Mouse (Mus musculus) kidney, postnatal 0 days (tissue): ENCODE measurements around the gene Cyp3a25. TPM values are rescaled to one million over a fixed set of nuclear protein-coding genes. Genes with fewer than 3 reads are reported as not detected.
"Not testable (repeated sequence)": the region's sequence is repeated elsewhere in the genome, so short reads cannot be mapped to it uniquely, and the experiment has no call there.

ENCODE experiments used
- ATAC-seq: fragments of 200-750 bp; cut with Nextera tagmentation; replicated peaks from 2 replicates; pipeline ENCODE4 v1.8.0; 2017; ENCODE audit warnings: low read depth, moderate number of reproducible peaks, moderate TSS enrichment, moderate library complexity; ENCODE audit not compliant: low FRiP score
- DNase-seq: peaks from one replicate; pipeline ENCODE4 v3.0.0-alpha.2; 2016; ENCODE audit warnings: low spot score
- H3K27ac ChIP-seq: fragments of 300-500 bp; sonication (generic); 2 replicates; pipeline ENCODE4 v1.5.1; 2014; ENCODE audit warnings: mild to moderate bottlenecking
- H3K27me3 ChIP-seq: fragments of 300-500 bp; sonication (generic); 2 replicates; pipeline ENCODE4 v1.6.1; 2014; ENCODE audit warnings: low read length, mixed read lengths; ENCODE audit not compliant: insufficient read depth
- H3K36me3 ChIP-seq: fragments of 300-500 bp; sonication (generic); 2 replicates; pipeline ENCODE4 v1.6.1; 2014; ENCODE audit warnings: low read length, mixed read lengths; ENCODE audit not compliant: insufficient read depth
- H3K4me1 ChIP-seq: fragments of 300-500 bp; sonication (generic); replicated peaks from 2 replicates; pipeline ENCODE4 v1.6.1; 2014; ENCODE audit warnings: antibody characterized with exemption, low read length, mixed read lengths; ENCODE audit not compliant: insufficient read depth
- H3K4me2 ChIP-seq: fragments of 300-500 bp; sonication (generic); 2 replicates; pipeline ENCODE4 v1.6.1; 2014; ENCODE audit warnings: mild to moderate bottlenecking, low read length, moderate library complexity, mixed read lengths
- H3K4me3 ChIP-seq: fragments of 300-500 bp; sonication (generic); replicated peaks from 2 replicates; pipeline ENCODE4 v1.5.1; 2014; ENCODE audit warnings: low read depth, low read length
- H3K9ac ChIP-seq: fragments of 300-500 bp; sonication (generic); 2 replicates; pipeline ENCODE4 v1.6.1; 2014; ENCODE audit warnings: low read depth, low read length
- H3K9me3 ChIP-seq: fragments of 300-500 bp; sonication (generic); replicated peaks from 2 replicates; pipeline ENCODE4 v1.6.1; 2016; ENCODE audit warnings: low read length, inconsistent platforms, mixed read lengths
- CTCF ChIP-seq: IDR thresholded peaks from 2 replicates; pipeline ENCODE4 v1.5.1; 2016; ENCODE audit warnings: antibody characterized with exemption, low read depth, mild to moderate bottlenecking, moderate library complexity
- WGBS: fragments of 180-500 bp; shearing (Covaris S2); extraction: QIAGEN DNeasy Blood & Tissue Kit; methylation state at CpG from one replicate; pipeline ENCODE4 v1.1.7; 2014; 5-methylcytosine and 5-hydroxymethylcytosine counted together
- polyA plus RNA-seq: library from polyadenylated mRNA; unstranded; fragments of >200 nt; fragmentation: Nextera tagmentation; extraction: Ambion mirVana; gene quantifications from 2 replicates; pipeline ENCODE4 v1.2.1, GENCODE M21; 2015

Gene Cyp3a25
- polyA plus RNA-seq, result 0.12 and 0.23 TPM in 2 replicates

- 67% methylated on average over 1 of the region's 1 CpGs for WGBS
- not testable (repeated sequence) for ATAC-seq
Observed at GRCm38 (mm10) chr5:146009509-146009908, at the start of gene Cyp3a25. Gene Cyp3a25, minus strand, starts transcription at chr5:146009618.

DNA sequence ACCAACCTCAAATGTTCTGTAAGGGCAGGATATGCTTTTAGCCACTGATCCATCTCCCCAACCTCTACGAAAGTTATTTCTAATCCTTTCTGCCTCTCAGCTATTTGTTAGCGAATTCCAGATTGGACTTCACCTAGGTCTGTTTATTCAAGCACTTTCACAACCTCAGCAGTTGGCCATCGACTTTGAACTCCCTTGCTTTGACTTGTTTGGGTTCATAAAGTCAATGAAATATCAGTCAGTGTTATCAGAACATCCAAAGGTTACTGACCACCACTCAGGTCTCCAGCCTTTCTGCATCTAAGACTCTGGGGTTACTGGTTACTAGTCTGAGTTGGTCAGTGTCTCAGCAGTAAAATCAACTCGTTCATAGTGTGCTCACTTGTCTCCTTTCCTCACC lies 11.7 kb upstream of the Cyp3a25 start:
- no peak overlapping the region for H3K4me3 ChIP-seq
- H3K9me3 ChIP-seq, result no peaks in the 10 kb centered on the region
- H3K27ac ChIP-seq, result no peak overlapping the region
- TF ChIP-seq CTCF, result no peak
- ATAC-seq (no peak), DNase-seq (no peak)
- H3K4me2 ChIP-seq, result no peak overlapping the region
- no peaks in the 10 kb centered on the region for H3K36me3 ChIP-seq
- H3K27me3 ChIP-seq, result no peaks in the 10 kb centered on the region
- no peaks in the 10 kb centered on the region for H3K4me1 ChIP-seq
- H3K9ac ChIP-seq, result no peak overlapping the region
- 40% methylated on average over 4 of the region's 4 CpGs for WGBS

More at GRCm38 (mm10) chr5:146009509-146009908, at the start of gene Cyp3a25:
- not testable (repeated sequence) for H3K9me3 ChIP-seq, H3K4me2 ChIP-seq, H3K27ac ChIP-seq, H3K36me3 ChIP-seq, H3K9ac ChIP-seq, H3K4me1 ChIP-seq, H3K27me3 ChIP-seq, DNase-seq, H3K4me3 ChIP-seq

DNA sequence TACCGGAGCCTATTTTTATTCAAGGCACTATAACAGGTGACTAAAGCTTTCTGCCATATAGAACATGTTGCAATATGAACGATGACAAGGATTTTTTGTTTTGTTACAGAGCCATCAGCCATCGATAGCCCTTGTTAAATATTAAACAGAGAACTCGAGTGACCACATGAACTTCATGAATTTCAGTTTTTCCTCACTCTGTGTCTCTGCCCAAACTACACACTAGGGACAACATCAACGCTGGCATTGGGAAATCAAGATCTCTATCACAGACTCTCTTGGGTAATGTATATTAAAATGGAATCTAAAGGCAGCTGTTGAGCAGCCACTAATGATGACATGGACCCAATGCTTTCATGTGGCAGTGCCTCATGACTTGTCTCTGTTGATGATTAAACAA lies 8.9 kb upstream of the Cyp3a25 start:
- H3K27ac ChIP-seq, result no peak overlapping the region
- ATAC-seq, result no peak
- WGBS, result 70% methylated on average over 5 of the region's 5 CpGs
- no peak overlapping the region for H3K9ac ChIP-seq
- H3K4me2 ChIP-seq, result no peak overlapping the region
- TF ChIP-seq CTCF, result no peak
- no peak overlapping the region for H3K4me3 ChIP-seq
- DNase-seq, result no peak
- no peaks in the 10 kb centered on the region for H3K36me3 ChIP-seq
- H3K27me3 ChIP-seq, result no peaks in the 10 kb centered on the region
- H3K4me1 ChIP-seq, result no peaks in the 10 kb centered on the region
- H3K9me3 ChIP-seq, result no peaks in the 10 kb centered on the region

GRCm38 (mm10) chr5:146011251-146011650 lies 1.8 kb upstream of the Cyp3a25 start:
- no peaks in the 10 kb centered on the region for H3K4me1 ChIP-seq
- no peak overlapping the region for H3K4me3 ChIP-seq
- no peaks in the 10 kb centered on the region for H3K9me3 ChIP-seq
- H3K4me2 ChIP-seq, result no peak overlapping the region
- H3K27ac ChIP-seq, result no peak overlapping the region
- no peak overlapping the region for H3K9ac ChIP-seq
- TF ChIP-seq CTCF, result no peak
- DNase-seq, result no peak
- no peak for ATAC-seq
- H3K27me3 ChIP-seq, result no peaks in the 10 kb centered on the region
- no peaks in the 10 kb centered on the region for H3K36me3 ChIP-seq
- WGBS, result 71% methylated on average over 1 of the region's 1 CpGs

GRCm38 (mm10) chr5:145967080-145967479 lies 42.3 kb downstream of the Cyp3a25 start:
- DNase-seq (no peak), ATAC-seq (no peak)
- TF ChIP-seq CTCF, result no peak
- H3K4me3 ChIP-seq, result no peak overlapping the region
- H3K4me2 ChIP-seq, result no peak overlapping the region
- no peak overlapping the region for H3K9ac ChIP-seq
- no peaks in the 10 kb centered on the region for H3K27me3 ChIP-seq
- no peaks in the 10 kb centered on the region for H3K9me3 ChIP-seq
- H3K4me1 ChIP-seq, result no peaks in the 10 kb centered on the region
- no peaks in the 10 kb centered on the region for H3K36me3 ChIP-seq
- H3K27ac ChIP-seq, result no peak overlapping the region

Other genes with a start within 250 kb of the Cyp3a25 start
- gene Cyp3a44, start 203.7 kb downstream of the Cyp3a25 start, polyA plus RNA-seq, result not detected in 2 replicates
- gene Cyp3a11, start 129.7 kb downstream of the Cyp3a25 start, polyA plus RNA-seq, result 0.08 and 0.18 TPM in 2 replicates
- not detected in 2 replicates for gene Cyp3a59, start 69.6 kb upstream of the Cyp3a25 start, polyA plus RNA-seq
- not detected in 2 replicates for gene Gm5565, start 150.9 kb upstream of the Cyp3a25 start, polyA plus RNA-seq
- gene Gm6309, start 161.1 kb upstream of the Cyp3a25 start, polyA plus RNA-seq, result not detected in 2 replicates
- gene 1700001J03Rik, start 175.7 kb upstream of the Cyp3a25 start, polyA plus RNA-seq, result 0.26 and 0.32 TPM in 2 replicates
- gene Rnf6, start 211.9 kb upstream of the Cyp3a25 start, polyA plus RNA-seq, result 54.6 and 63.2 TPM in 2 replicates
- gene Cdk8, start 221.6 kb upstream of the Cyp3a25 start, polyA plus RNA-seq, result 18.1 and 18.6 TPM in 2 replicates